Mouse (Mus musculus): ENCODE data around the gene Msantd2. TPM values are rescaled to one million over a fixed set of nuclear protein-coding genes. Genes with fewer than 3 reads are reported as not detected.

Gene Msantd2
- polyA plus RNA-seq, 1 experiment from 2014 or later = 3.3 TPM

GRCm38 (mm10) chr9:37537658-37538250 is 48.6 kb downstream of the Msantd2 start:
- TF ChIP-seq EP300 (IDR thresholded peaks at IDR 0.05; ENCODE audit: low read depth) (no peak), CTCF (IDR thresholded peaks at IDR 0.05; ENCODE audit: low read depth) (no peak)
- Histone ChIP-seq H3K36me3 (replicated peaks; ENCODE audit: insufficient read depth, low read length) (no peaks in the 10 kb centered on the region), H3K4me3 (ENCODE audit: low read depth, low read length) (no peak overlapping the region), H3K27me3 (ENCODE audit: insufficient read depth, low read length) (no peaks in the 10 kb centered on the region), H3K27ac (ENCODE audit: low read depth) (no peak overlapping the region), H3K9me3 (ENCODE audit: low read length) (no peaks in the 10 kb centered on the region), H3K9ac (replicated peaks) (no peak overlapping the region), H3K4me2 (ENCODE audit: low read depth, low read length) (no peak overlapping the region), H3K4me1 (ENCODE audit: insufficient read depth) (no peaks in the 10 kb centered on the region)
- no peak for ATAC-seq
- 74% methylated on average over 5 of the region's 5 CpGs for WGBS (ENCODE audit: insufficient replicate concordance)
- no peak for DNase-seq

DNA sequence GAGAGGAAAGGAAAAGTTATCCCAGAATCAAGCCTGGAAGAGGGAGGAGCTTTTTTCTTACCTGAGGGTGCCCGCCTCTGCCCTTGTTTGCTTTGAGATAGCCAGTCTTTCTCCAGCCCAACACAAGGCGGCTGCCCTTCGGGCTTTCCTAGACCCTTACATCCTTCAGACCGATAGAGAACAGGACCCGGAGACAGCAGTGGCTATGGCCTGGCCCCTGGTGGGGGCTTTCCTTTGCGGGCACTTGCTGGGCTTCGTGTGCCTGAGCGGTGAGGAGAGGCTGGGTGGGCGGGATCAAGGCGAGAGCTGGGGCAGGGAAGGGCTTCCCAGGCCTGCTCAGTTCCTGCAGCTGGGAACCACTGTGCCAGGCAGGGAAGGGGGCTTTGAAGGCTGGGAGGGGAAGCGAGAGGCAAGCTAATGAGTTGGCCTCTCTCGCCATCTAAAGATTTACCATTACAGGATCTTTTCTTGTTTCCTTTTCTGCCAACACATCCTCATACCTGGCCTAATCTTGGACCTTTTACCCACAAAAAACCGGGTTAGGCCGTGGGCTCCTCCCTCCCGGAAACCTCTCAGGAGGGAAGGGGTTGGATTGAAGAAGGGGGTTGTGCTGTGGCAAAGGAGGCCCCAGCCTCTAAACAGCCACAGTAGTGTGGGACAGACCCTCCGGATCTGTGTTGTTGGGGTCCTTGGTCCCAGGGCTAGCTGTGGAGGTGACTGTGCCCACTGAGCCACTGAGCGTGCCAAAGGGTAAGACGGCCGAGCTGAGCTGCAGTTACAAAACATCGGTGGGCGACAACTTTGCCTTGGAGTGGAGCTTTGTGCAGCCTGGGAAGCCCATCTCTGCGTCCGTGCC is 50.3 kb downstream of the Msantd2 start, which contains the start of gene Vsig2:
Vsig2 (plus strand) TSS at position 86 of the 856 bp plus-strand sequence.
- no peak for ATAC-seq

GRCm38 (mm10) chr9:37540226-37540625 is 51.1 kb downstream of the Msantd2 start:
- TF ChIP-seq EP300 (IDR thresholded peaks at IDR 0.05; ENCODE audit: low read depth) = no peak
- no peak for TF ChIP-seq CTCF (IDR thresholded peaks at IDR 0.05; ENCODE audit: low read depth)
- DNase-seq (no peak), ATAC-seq (no peak)
- Histone ChIP-seq H3K9ac (replicated peaks) (no peak overlapping the region), H3K4me2 (ENCODE audit: low read depth, low read length) (no peak overlapping the region), H3K36me3 (replicated peaks; ENCODE audit: insufficient read depth, low read length) (no peaks in the 10 kb centered on the region), H3K9me3 (ENCODE audit: low read length) (no peaks in the 10 kb centered on the region), H3K4me1 (ENCODE audit: insufficient read depth) (no peaks in the 10 kb centered on the region; the same call in 1 of the 2 replicates), H3K27ac (ENCODE audit: low read depth) (no peak overlapping the region), H3K4me3 (ENCODE audit: low read depth, low read length) (no peak overlapping the region), H3K27me3 (ENCODE audit: insufficient read depth, low read length) (peaks cover 2% of the 10 kb centered on the region; the same call in 1 of the 2 replicates)
- WGBS (ENCODE audit: insufficient replicate concordance) = 81% methylated on average over 4 of the region's 4 CpGs

More for the DNA sequence above, 50.3 kb downstream of the Msantd2 start, which contains the start of gene Vsig2:
- Histone ChIP-seq H3K9me3 (ENCODE audit: low read length) (no peaks in the 10 kb centered on the region), H3K36me3 (replicated peaks; ENCODE audit: insufficient read depth, low read length) (no peaks in the 10 kb centered on the region), H3K4me1 (ENCODE audit: insufficient read depth) (no peaks in the 10 kb centered on the region), H3K27me3 (ENCODE audit: insufficient read depth, low read length) (no peaks in the 10 kb centered on the region), H3K9ac (replicated peaks) (no peak within 1 kb of the TSS), H3K4me3 (ENCODE audit: low read depth, low read length) (no peak within 1 kb of the TSS), H3K4me2 (ENCODE audit: low read depth, low read length) (no peak within 1 kb of the TSS), H3K27ac (ENCODE audit: low read depth) (no peak within 1 kb of the TSS)
- no peak for DNase-seq
- no peak for TF ChIP-seq EP300 (IDR thresholded peaks at IDR 0.05; ENCODE audit: low read depth)
- TF ChIP-seq CTCF (IDR thresholded peaks at IDR 0.05; ENCODE audit: low read depth) = no peak
- 68% methylated on average over 23 of the region's 23 CpGs for WGBS (ENCODE audit: insufficient replicate concordance)

DNA sequence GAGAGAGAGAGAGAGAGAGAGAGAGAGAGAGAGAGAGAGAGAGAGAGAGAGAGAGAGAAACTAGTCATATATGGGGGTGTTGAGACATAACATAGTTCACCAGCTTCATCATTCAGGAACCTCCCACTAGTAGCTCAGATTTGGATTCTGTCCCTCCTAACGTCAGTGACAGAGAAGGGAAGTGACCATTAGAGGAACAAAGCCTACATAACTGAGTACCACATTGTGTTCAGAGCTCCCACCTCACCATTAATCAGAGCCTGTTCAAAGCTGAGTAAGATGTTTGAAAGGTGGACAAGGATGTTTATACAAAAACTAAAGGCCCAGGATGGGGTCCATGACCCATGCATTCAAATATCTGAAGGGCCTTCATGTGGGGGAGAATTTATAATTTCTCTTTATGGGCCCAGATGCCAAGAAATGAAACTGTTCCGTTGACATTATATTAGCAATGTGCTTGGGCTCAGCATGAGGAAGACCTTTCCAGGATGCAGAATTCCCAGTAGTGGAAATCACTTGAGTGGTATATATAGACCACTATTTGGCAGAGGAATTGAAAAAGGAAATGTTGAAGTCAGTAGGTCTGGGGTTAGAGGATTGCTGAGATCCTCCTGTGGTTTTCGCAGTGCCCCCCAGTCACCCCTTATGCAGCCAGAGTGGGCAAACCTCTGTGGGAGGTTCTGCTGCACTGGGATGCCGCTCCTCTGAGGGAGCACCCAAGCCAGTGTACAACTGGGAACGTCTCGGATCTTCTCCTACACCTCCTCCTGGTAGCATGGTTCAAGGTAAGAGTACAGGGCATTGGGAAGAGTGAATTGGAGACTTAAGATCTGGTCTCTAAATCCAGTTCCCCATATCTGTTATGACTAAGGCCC is 51.8 kb downstream of the Msantd2 start:
- no peak for ATAC-seq
- H3K36me3 ChIP-seq (replicated peaks; ENCODE audit: insufficient read depth, low read length) = no peaks in the 10 kb centered on the region
- no peak for DNase-seq

GRCm38 (mm10) chr9:37541851-37542642 is 52.9 kb downstream of the Msantd2 start:
- no peak overlapping the region for H3K4me2 ChIP-seq (ENCODE audit: low read depth, low read length)
- no peak for ATAC-seq
- peaks cover 13% of the 10 kb centered on the region; the same call in 1 of the 2 replicates for H3K27me3 ChIP-seq (ENCODE audit: insufficient read depth, low read length)
- H3K4me3 ChIP-seq (ENCODE audit: low read depth, low read length) = no peak overlapping the region
- no peak overlapping the region for H3K9ac ChIP-seq (replicated peaks)
- no peaks in the 10 kb centered on the region for H3K36me3 ChIP-seq (replicated peaks; ENCODE audit: insufficient read depth, low read length)
- WGBS (ENCODE audit: insufficient replicate concordance) = 65% methylated on average over 7 of the region's 7 CpGs
- H3K27ac ChIP-seq (ENCODE audit: low read depth) = no peak overlapping the region
- TF ChIP-seq EP300 (IDR thresholded peaks at IDR 0.05; ENCODE audit: low read depth) (no peak), CTCF (IDR thresholded peaks at IDR 0.05; ENCODE audit: low read depth) (no peak)
- no peaks in the 10 kb centered on the region for H3K9me3 ChIP-seq (ENCODE audit: low read length)
- H3K4me1 ChIP-seq (ENCODE audit: insufficient read depth) = no peaks in the 10 kb centered on the region; the same call in 1 of the 2 replicates
- no peak for DNase-seq

More for the DNA sequence above, 51.8 kb downstream of the Msantd2 start:
- Histone ChIP-seq H3K4me1 (ENCODE audit: insufficient read depth) (no peaks in the 10 kb centered on the region; the same call in 1 of the 2 replicates), H3K4me3 (ENCODE audit: low read depth, low read length) (no peak overlapping the region), H3K4me2 (ENCODE audit: low read depth, low read length) (no peak overlapping the region), H3K27me3 (ENCODE audit: insufficient read depth, low read length) (peaks cover 8% of the 10 kb centered on the region; the same call in 1 of the 2 replicates), H3K27ac (ENCODE audit: low read depth) (no peak overlapping the region), H3K9me3 (ENCODE audit: low read length) (no peaks in the 10 kb centered on the region), H3K9ac (replicated peaks) (no peak overlapping the region)
- TF ChIP-seq CTCF (IDR thresholded peaks at IDR 0.05; ENCODE audit: low read depth) = no peak
- no peak for TF ChIP-seq EP300 (IDR thresholded peaks at IDR 0.05; ENCODE audit: low read depth)
- WGBS (ENCODE audit: insufficient replicate concordance) = 69% methylated on average over 6 of the region's 6 CpGs
